Mouse (Mus musculus) megakaryocyte progenitor cell, adult 5-6 weeks (primary cell): ENCODE data around the gene Cemip. TPM values are rescaled to one million over a fixed set of nuclear protein-coding genes. Genes with fewer than 3 reads are reported as not detected.
"Not testable (repeated sequence)": the region's sequence is repeated elsewhere in the genome, so short reads cannot be mapped to it uniquely, and the experiment has no call there.

Experiments
- ATAC-seq: replicated peaks from 2 replicates; pipeline ENCODE4 v1.8.0; 2016; ENCODE audit warnings: mild to moderate bottlenecking, moderate TSS enrichment, inconsistent platforms; ENCODE audit not compliant: poor library complexity
- total RNA-seq, 2 experiments: library from RNA; stranded (forward) in 1 of 2; stranded (reverse) in 1 of 2; fragments of 157-497, 149-512 nt in 1 of 2; fragments of 200-1000 nt in 1 of 2; gene quantifications; 2 replicates each; pipeline versions ENCODE4 v1.2.3 to v1.2.4; 2015 to 2017

Cemip gene
- not detected in 2 replicates for total RNA-seq (2015)
- total RNA-seq (2017), result not detected in 2 replicates

- peak; percentile 71 for ATAC-seq
Measured at GRCm38 (mm10) chr7:84086039-84086829, at the start of gene Cemip. TSS of gene Cemip (minus strand) at chr7:84086502.

GRCm38 (mm10) chr7:84132704-84133103, 46.4 kb upstream of the Cemip start:
- no peak for ATAC-seq

- ATAC-seq, result no peak
Measured at GRCm38 (mm10) chr7:84131736-84132135, 45.4 kb upstream of the Cemip start.

GRCm38 (mm10) chr7:84128661-84129060, 42.4 kb upstream of the Cemip start:
- no peak for ATAC-seq

- ATAC-seq, result no peak
Measured at GRCm38 (mm10) chr7:84125730-84126129, 39.4 kb upstream of the Cemip start.

GRCm38 (mm10) chr7:84123651-84124050, 37.3 kb upstream of the Cemip start:
- ATAC-seq, result not testable (repeated sequence)

- no peak for ATAC-seq
Measured at GRCm38 (mm10) chr7:84121778-84122177, 35.5 kb upstream of the Cemip start.

GRCm38 (mm10) chr7:84120142-84120760, 33.9 kb upstream of the Cemip start:
- no peak for ATAC-seq

- no peak for ATAC-seq
Measured at GRCm38 (mm10) chr7:84119216-84120105, 33.2 kb upstream of the Cemip start.

GRCm38 (mm10) chr7:84117543-84118122, 31.3 kb upstream of the Cemip start:
- no peak for ATAC-seq

- ATAC-seq, result no peak
Measured at GRCm38 (mm10) chr7:84116621-84117542, 30.6 kb upstream of the Cemip start.

GRCm38 (mm10) chr7:84115385-84115784, 29.1 kb upstream of the Cemip start:
- peak; percentile 74 for ATAC-seq

- no peak for ATAC-seq
Measured at GRCm38 (mm10) chr7:84114775-84115174, 28.5 kb upstream of the Cemip start.

- no peak for ATAC-seq
Measured at GRCm38 (mm10) chr7:84113035-84113390, 26.7 kb upstream of the Cemip start.

GRCm38 (mm10) chr7:84112351-84113034, 26.2 kb upstream of the Cemip start:
- ATAC-seq, result no peak

GRCm38 (mm10) chr7:84111716-84112350, 25.5 kb upstream of the Cemip start:
- no peak for ATAC-seq

- ATAC-seq, result no peak
Measured at GRCm38 (mm10) chr7:84106942-84107341, 20.6 kb upstream of the Cemip start.

GRCm38 (mm10) chr7:84102589-84102988, 16.3 kb upstream of the Cemip start:
- peak; percentile 83 for ATAC-seq

GRCm38 (mm10) chr7:84100672-84101071, 14.4 kb upstream of the Cemip start:
- no peak for ATAC-seq
